Mouse (Mus musculus): Measurements from ENCODE around the gene Gm14410.
A peak's percentile ranks its signal among the peaks of the same experiment; 100 is the strongest.
"Not testable (repeated sequence)": the region's sequence is repeated elsewhere in the genome, so short reads cannot be mapped to it uniquely, and the experiment has no call there.

The Gm14410 gene

GRCm38 (mm10) chr2:177206341-177206740 is at the start of gene Gm14410:
Gene Gm14410, minus strand, starts transcription at chr2:177206421.
- not testable (repeated sequence) for DNase-seq (ENCODE audit: low spot score)

GRCm38 (mm10) chr2:177247449-177247848 is 41.2 kb upstream of the Gm14410 start:
- not testable (repeated sequence) for DNase-seq (ENCODE audit: low spot score)

- not testable (repeated sequence) for DNase-seq (ENCODE audit: low spot score)
Measured at GRCm38 (mm10) chr2:177230461-177230860, 24.2 kb upstream of the Gm14410 start.

GRCm38 (mm10) chr2:177172749-177173148 is 33.5 kb downstream of the Gm14410 start:
- peak; percentile 20 for DNase-seq (ENCODE audit: low spot score)
